Mouse (Mus musculus): ENCODE measurements around the gene Bckdhb.
"Not testable (repeated sequence)": the region's sequence is repeated elsewhere in the genome, so short reads cannot be mapped to it uniquely, and the experiment has no call there.

Gene Bckdhb

GRCm38 (mm10) chr9:83964376-83964775, 39.4 kb downstream of the Bckdhb start:
- DNase-seq: no peak

GRCm38 (mm10) chr9:83967439-83968050, 42.6 kb downstream of the Bckdhb start:
- no peak for DNase-seq

- DNase-seq: peak; percentile 11
Observed at GRCm38 (mm10) chr9:83969326-83969725, 44.4 kb downstream of the Bckdhb start.

GRCm38 (mm10) chr9:83973467-83973866, 48.5 kb downstream of the Bckdhb start:
- no peak for DNase-seq

GRCm38 (mm10) chr9:83975811-83976210, 50.9 kb downstream of the Bckdhb start:
- DNase-seq: no peak

GRCm38 (mm10) chr9:83981234-83981633, 56.3 kb downstream of the Bckdhb start:
- DNase-seq: no peak

GRCm38 (mm10) chr9:84008961-84009360, 84.0 kb downstream of the Bckdhb start:
- DNase-seq: no peak

- no peak for DNase-seq
Observed at GRCm38 (mm10) chr9:84011146-84011545, 86.2 kb downstream of the Bckdhb start.

- not testable (repeated sequence) for DNase-seq
Observed at GRCm38 (mm10) chr9:84018141-84018540, 93.2 kb downstream of the Bckdhb start.

GRCm38 (mm10) chr9:84019627-84020026, 94.7 kb downstream of the Bckdhb start:
- no peak for DNase-seq

GRCm38 (mm10) chr9:84021189-84021588, 96.2 kb downstream of the Bckdhb start:
- DNase-seq: no peak

- no peak for DNase-seq
Observed at GRCm38 (mm10) chr9:84028120-84028519, 103.2 kb downstream of the Bckdhb start.

- no peak for DNase-seq
Observed at GRCm38 (mm10) chr9:84030691-84031290, 105.8 kb downstream of the Bckdhb start.

GRCm38 (mm10) chr9:84031406-84031805, 106.5 kb downstream of the Bckdhb start:
- no peak for DNase-seq

GRCm38 (mm10) chr9:84032669-84033341, 107.9 kb downstream of the Bckdhb start:
- DNase-seq: no peak

- no peak for DNase-seq
Observed at GRCm38 (mm10) chr9:84036046-84036445, 111.1 kb downstream of the Bckdhb start.

- DNase-seq: no peak
Observed at GRCm38 (mm10) chr9:84037224-84037623, 112.3 kb downstream of the Bckdhb start.

- no peak for DNase-seq
Observed at GRCm38 (mm10) chr9:84038946-84039345, 114.0 kb downstream of the Bckdhb start.

- no peak for DNase-seq
Observed at GRCm38 (mm10) chr9:84040376-84040775, 115.4 kb downstream of the Bckdhb start.

- no peak for DNase-seq
Observed at GRCm38 (mm10) chr9:84041631-84042277, 116.8 kb downstream of the Bckdhb start.

GRCm38 (mm10) chr9:84042539-84042938, 117.6 kb downstream of the Bckdhb start:
- DNase-seq: no peak

GRCm38 (mm10) chr9:84044136-84044535, 119.2 kb downstream of the Bckdhb start:
- no peak for DNase-seq

GRCm38 (mm10) chr9:84045632-84046031, 120.7 kb downstream of the Bckdhb start:
- DNase-seq: no peak

- no peak for DNase-seq
Observed at GRCm38 (mm10) chr9:84046334-84046733, 121.4 kb downstream of the Bckdhb start.

All from cerebellum, adult 11-12 months (tissue).